Mouse (Mus musculus) ES-E14 (cell line): Measurements from ENCODE around the gene Cfap36.

Source experiments
- HCFC1 ChIP-seq: IDR thresholded peaks from 2 replicates; pipeline ENCODE4 v1.6.1; 2012; ENCODE audit warnings: low read length, inconsistent platforms, borderline replicate concordance; ENCODE audit not compliant: insufficient read depth
- ZC3H11A ChIP-seq: IDR thresholded peaks from 2 replicates; pipeline ENCODE4 v1.6.1; 2012; ENCODE audit warnings: low read depth, mild to moderate bottlenecking, inconsistent platforms, low read length, borderline replicate concordance
- ZNF384 ChIP-seq: IDR thresholded peaks from 2 replicates; pipeline ENCODE4 v1.6.1; 2012; ENCODE audit warnings: low read depth, low read length, inconsistent platforms

GRCm38 (mm10) chr11:29171959-29172391 is 75.2 kb downstream of the Cfap36 start:
- TF ChIP-seq ZNF384 (no peak), HCFC1 (peak; percentile 85), ZC3H11A (no peak)
